Mouse (Mus musculus) lung, postnatal 4 days (tissue): ENCODE measurements around the gene Sult2a8.
"Not testable (repeated sequence)": the region's sequence is repeated elsewhere in the genome, so short reads cannot be mapped to it uniquely, and the experiment has no call there.

ENCODE experiments used
- DNase-seq, 2 experiments: peaks; one replicate each; pipeline ENCODE4 v3.0.0; 2021

Gene Sult2a8

DNA sequence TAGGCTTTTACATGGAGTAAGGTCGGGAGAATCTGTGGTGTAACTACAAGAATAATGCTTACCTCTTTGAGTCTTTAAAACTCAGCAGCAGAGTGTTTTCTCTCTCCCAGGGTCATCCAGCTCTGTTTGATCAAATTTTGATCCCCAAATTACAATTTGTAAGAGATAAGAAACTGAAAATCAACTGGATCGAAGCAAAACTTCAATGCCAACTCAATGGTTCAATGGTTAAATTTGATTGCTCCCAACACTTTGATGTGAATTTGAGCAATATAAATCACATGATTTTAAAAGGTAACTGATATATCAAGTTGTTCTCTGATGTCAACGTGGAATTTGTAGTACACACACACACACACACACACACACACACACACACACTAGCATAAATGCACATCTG lies at the start of gene Sult2a8:
Gene Sult2a8 (minus strand): TSS at position 236 of the 400 bp plus-strand sequence.
- DNase-seq: no peak

DNA sequence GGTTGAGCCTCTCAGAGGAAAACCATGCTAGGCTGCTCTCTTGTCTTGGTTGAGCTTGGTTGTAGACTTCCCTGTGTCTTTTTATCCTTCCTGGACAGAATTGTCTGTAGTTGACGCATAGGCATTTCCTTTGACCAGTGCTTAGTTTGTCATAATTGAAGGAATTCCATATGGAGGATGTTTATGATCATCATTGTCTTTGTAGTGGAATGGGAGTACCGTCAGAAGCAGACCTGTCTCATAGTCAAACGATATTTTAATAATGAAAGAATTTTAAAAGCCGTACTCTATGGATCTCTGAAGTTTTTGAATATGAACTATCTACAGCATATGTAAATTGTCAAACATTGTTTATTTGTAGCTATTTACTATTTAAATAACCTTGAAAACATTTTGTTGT lies 47.6 kb upstream of the Sult2a8 start, which contains the start of gene Sult2a7:
Gene Sult2a7 (minus strand): TSS at position 101 of the 400 bp plus-strand sequence.
- DNase-seq: no peak

DNA sequence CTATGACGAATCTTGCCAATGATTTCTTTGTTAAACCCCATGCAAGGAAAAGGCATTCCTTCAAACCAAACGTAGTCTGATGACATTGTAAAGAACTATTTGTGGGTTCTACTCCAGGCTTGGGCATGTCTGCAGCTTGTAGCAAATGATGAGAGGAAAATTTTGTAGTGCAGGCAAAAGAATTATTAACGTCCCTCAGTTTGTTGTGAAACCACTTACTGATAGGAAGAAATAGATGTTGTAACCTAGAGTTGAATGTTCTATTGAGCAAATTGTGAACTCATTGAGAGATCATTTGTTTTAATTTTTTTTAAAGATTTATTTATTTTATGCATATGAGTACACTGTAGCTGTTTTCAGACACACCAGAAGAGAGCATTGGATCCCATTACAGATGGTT lies 46.3 kb upstream of the Sult2a8 start:
- DNase-seq: no peak

DNA sequence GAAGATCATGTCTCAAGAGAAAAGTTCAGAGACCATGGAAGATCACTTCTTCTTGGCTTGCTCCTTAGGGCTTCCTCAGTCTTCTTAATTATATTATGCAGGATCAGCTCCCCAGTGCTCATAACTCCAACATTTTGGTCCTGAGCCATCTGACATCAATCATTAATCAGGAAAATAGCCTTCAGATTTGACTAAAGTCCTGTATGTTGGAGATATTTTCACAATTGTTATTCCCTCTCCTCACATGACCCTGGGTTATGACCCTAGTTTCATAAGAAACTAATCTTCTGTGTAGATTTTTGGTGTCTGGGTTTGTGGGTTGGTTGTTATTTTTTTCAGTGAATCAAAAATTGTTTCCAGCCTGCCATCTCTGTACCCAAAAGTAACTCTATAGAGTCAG lies 7.0 kb downstream of the Sult2a8 start:
- DNase-seq: no peak

DNA sequence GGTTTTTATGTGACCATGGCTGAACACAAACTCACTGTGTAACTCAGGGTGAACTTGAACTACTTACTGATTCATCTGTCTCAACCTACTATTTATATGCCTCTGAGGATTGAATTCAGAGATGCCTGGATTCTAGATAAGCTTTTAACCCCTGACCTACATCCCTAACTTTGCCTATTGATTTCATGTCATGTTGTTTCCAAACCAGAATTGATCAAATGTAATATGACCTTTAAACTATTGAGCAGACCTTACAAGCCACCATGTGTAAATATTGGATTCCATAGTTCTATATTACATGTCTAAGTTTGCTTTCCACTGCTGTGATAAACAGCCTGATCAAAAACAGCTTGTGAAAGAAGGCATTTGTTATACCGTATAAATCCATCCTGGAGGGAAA lies 8.1 kb downstream of the Sult2a8 start:
- DNase-seq: no peak

DNA sequence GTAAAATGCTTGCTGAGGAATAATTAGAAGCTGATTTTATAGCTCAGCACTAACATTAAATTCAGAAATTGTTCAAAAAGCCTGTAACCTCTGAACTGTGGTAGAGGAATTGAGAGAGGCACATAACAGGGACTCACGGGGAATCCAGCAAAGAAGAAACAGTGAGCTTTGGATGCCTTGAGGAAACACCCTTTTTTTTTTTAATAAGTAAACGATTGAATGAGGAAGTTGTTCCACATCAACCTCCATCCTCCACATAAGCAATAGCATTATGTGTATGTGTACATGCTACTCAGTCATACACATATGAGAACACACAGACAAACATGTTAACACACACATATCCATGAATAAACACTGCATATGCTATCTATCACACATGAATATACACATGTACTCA lies 8.5 kb downstream of the Sult2a8 start:
- DNase-seq: no peak

DNA sequence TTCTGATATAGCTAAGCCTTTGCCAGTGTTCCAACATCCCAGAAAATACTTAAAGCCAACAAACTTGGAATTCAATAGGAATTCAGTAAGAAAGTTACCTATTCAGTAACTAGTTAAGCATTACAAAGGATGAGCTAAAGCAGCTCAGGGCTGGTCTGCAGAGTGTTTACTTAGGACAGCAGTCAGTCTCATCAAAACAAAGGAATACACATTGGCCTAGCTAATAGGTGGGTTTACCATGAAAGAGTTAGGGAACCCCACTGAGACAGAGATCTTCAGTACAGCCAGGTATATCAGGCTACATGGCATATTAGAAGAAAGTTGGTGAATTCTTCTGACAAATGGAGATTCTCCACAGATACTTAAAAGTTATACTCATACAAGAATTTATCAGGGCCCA lies 47.2 kb downstream of the Sult2a8 start:
- not testable (repeated sequence) for DNase-seq

DNA sequence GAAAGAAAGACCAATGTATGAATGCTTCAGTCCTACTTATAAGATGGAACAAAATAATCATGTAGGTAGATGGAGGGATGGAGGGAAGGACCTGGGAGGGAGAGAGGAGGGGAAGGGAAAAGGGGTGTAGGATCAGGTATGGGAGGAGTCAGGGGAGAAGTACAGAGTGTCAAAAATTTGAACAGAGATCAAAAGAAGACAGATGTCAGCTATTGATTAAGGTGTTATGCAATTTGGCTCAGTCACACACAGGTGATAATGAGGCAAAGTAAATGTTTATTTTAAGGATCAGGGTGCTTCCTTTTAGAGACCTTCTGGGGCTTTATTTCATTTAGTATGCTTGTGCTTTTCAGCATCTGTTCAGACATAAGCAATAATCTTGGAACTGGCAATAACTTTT lies 50.1 kb downstream of the Sult2a8 start:
- no peak for DNase-seq
